Mouse (Mus musculus): Measurements from ENCODE around the gene Hcn3.

DNA sequence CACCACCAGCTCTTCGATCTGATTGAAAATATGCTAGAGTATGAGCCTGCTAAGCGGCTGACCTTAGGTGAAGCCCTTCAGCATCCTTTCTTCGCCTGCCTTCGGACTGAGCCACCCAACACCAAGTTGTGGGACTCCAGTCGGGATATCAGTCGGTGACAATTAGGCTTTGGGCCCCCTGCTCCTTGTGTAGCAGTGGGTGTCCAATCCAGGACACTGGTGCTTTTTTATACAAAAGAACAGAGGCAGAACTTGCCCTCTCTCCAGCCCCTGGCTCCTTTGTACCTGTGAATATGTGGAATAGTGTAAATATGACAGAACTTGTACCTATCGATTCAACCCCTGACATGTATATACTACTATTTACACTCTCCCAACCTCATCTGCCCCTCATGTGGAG lies 16.4 kb upstream of the Hcn3 start:
- TF ChIP-seq CTCF (IDR thresholded peaks at IDR 0.05; ENCODE audit: control insufficient read depth, insufficient read depth, low read length) (no peak), POLR2A (IDR thresholded peaks at IDR 0.05; ENCODE audit: borderline replicate concordance, control insufficient read depth, low read depth, low read length) (no peak)

All from bone marrow, adult 2 months (tissue).